Mouse (Mus musculus): ENCODE measurements at regions not wholly inside any gene's neighbourhood (a gene's known extent, or its start where the extent isn't known, plus 50 kb on each side); places are given as distances from the start of the nearest gene placed in this dataset.

GRCm38 (mm10) chr15:67410012-67410411 is 909.3 kb upstream of the Lrrc6 start:
- WGBS: 72% methylated on average over 1 of the region's 1 CpGs
- no peak for DNase-seq (ENCODE audit: low read depth, low spot score)

GRCm38 (mm10) chr15:67408871-67409559 is 908.3 kb upstream of the Lrrc6 start:
- 82% methylated on average over 9 of the region's 9 CpGs for WGBS
- no peak for DNase-seq (ENCODE audit: low read depth, low spot score)

- WGBS: 71% methylated on average over 2 of the region's 2 CpGs
- DNase-seq (ENCODE audit: low read depth, low spot score): no peak
Measured at GRCm38 (mm10) chr15:67407244-67407643, 906.5 kb upstream of the Lrrc6 start.

GRCm38 (mm10) chr15:67405523-67405922 is 904.8 kb upstream of the Lrrc6 start:
- WGBS: 26% methylated on average over 2 of the region's 2 CpGs
- no peak for DNase-seq (ENCODE audit: low read depth, low spot score)

- 63% methylated on average over 2 of the region's 2 CpGs for WGBS
- DNase-seq (ENCODE audit: low read depth, low spot score): no peak
Measured at GRCm38 (mm10) chr15:67405011-67405410, 904.3 kb upstream of the Lrrc6 start.

- DNase-seq (ENCODE audit: low read depth, low spot score): no peak
Measured at GRCm38 (mm10) chr15:67402310-67402709, 901.6 kb upstream of the Lrrc6 start.

GRCm38 (mm10) chr15:67397269-67397668 is 896.6 kb upstream of the Lrrc6 start:
- 76% methylated on average over 5 of the region's 5 CpGs for WGBS
- DNase-seq (ENCODE audit: low read depth, low spot score): no peak

- no peak for DNase-seq (ENCODE audit: low read depth, low spot score)
- WGBS: 92% methylated on average over 1 of the region's 1 CpGs
Measured at GRCm38 (mm10) chr15:67395114-67395513, 894.4 kb upstream of the Lrrc6 start.

- no peak for DNase-seq (ENCODE audit: low read depth, low spot score)
- whole genome bisulfite sequencing: 81% methylated on average over 5 of the region's 5 CpGs
Measured at GRCm38 (mm10) chr15:67391918-67392317, 891.2 kb upstream of the Lrrc6 start.

GRCm38 (mm10) chr15:67388514-67388913 is 887.8 kb upstream of the Lrrc6 start:
- DNase-seq (ENCODE audit: low read depth, low spot score): no peak
- 68% methylated on average over 8 of the region's 8 CpGs for WGBS

GRCm38 (mm10) chr15:67386896-67387295 is 886.2 kb upstream of the Lrrc6 start:
- DNase-seq (ENCODE audit: low read depth, low spot score): no peak

GRCm38 (mm10) chr15:67373599-67373998 is 872.9 kb upstream of the Lrrc6 start:
- no peak for DNase-seq (ENCODE audit: low read depth, low spot score)
- 86% methylated on average over 4 of the region's 4 CpGs for WGBS

GRCm38 (mm10) chr15:67373030-67373429 is 872.3 kb upstream of the Lrrc6 start:
- DNase-seq (ENCODE audit: low read depth, low spot score): no peak
- 72% methylated on average over 8 of the region's 8 CpGs for WGBS

- 63% methylated on average over 4 of the region's 4 CpGs for WGBS
- DNase-seq (ENCODE audit: low read depth, low spot score): no peak
Measured at GRCm38 (mm10) chr15:67364099-67364756, 863.5 kb upstream of the Lrrc6 start.

- DNase-seq (ENCODE audit: low read depth, low spot score): no peak
- WGBS: 6% methylated on average over 1 of the region's 1 CpGs
Measured at GRCm38 (mm10) chr15:67361012-67361571, 860.4 kb upstream of the Lrrc6 start.

- DNase-seq (ENCODE audit: low read depth, low spot score): no peak
- 80% methylated on average over 3 of the region's 3 CpGs for WGBS
Measured at GRCm38 (mm10) chr15:67357867-67358266, 857.2 kb upstream of the Lrrc6 start.

GRCm38 (mm10) chr15:67355334-67355733 is 854.6 kb upstream of the Lrrc6 start:
- DNase-seq (ENCODE audit: low read depth, low spot score): no peak

GRCm38 (mm10) chr15:67354598-67355159 is 854.0 kb upstream of the Lrrc6 start:
- no peak for DNase-seq (ENCODE audit: low read depth, low spot score)

- no peak for DNase-seq (ENCODE audit: low read depth, low spot score)
Measured at GRCm38 (mm10) chr15:67349501-67349900, 848.8 kb upstream of the Lrrc6 start.

GRCm38 (mm10) chr15:67345179-67346148 is 844.8 kb upstream of the Lrrc6 start:
- DNase-seq (ENCODE audit: low read depth, low spot score): no peak
- WGBS: 67% methylated on average over 7 of the region's 7 CpGs

More at GRCm38 (mm10) chr15:67349501-67349900, 848.8 kb upstream of the Lrrc6 start:
- WGBS: 83% methylated on average over 4 of the region's 4 CpGs

All from large intestine, adult 2 months (tissue).